Mouse (Mus musculus) left cerebral cortex, postnatal 25 days (tissue): Measurements from ENCODE around the gene Scel. TPM values are rescaled to one million over a fixed set of nuclear protein-coding genes. Genes with fewer than 3 reads are reported as not detected.

Experiments
- DNase-seq, 2 experiments: peaks; one replicate each; pipeline ENCODE4 v3.0.0; 2022; ENCODE audit warnings: low spot score in 2 of 2, mixed read lengths in 1 of 2
- intact Hi-C: fragments of 180-260 bp; cut with DNase I; formaldehyde crosslinking; loops from one replicate; pipeline ENCODE4 v1.15.1; 2025
- microRNA-seq, 2 experiments: library from miRNA; unstranded; fragments of <30 nt; microRNA quantifications; one replicate each; pipeline ENCODE4 v1.2.0; 2022
- total RNA-seq, 2 experiments: library from RNA; stranded (reverse); gene quantifications; 2 replicates each; pipeline ENCODE4 v1.2.3; 2021

Gene Scel
- total RNA-seq, 2 experiments from 2014 or later: 1.1 to 1.4 TPM

GRCm38 (mm10) chr14:103629639-103630364, 116.7 kb downstream of the Scel start:
- peak in 1 of 2 experiments; percentile 46 for DNase-seq
- intact Hi-C loops: loop anchor here (2.0 kb wide), 1 partner anchor 61 kb away; no protein-coding TSS in a partner anchor

GRCm38 (mm10) chr14:103630545-103630944, 117.4 kb downstream of the Scel start:
- DNase-seq: peak; percentile 38 to 50
- intact Hi-C loops: loop anchor here (2.0 kb wide), 1 partner anchor 60 kb away; no protein-coding TSS in a partner anchor

GRCm38 (mm10) chr14:103643933-103644332, 130.8 kb downstream of the Scel start:
- DNase-seq: no peak
- intact Hi-C loops: no loop called here

GRCm38 (mm10) chr14:103647981-103648380, 134.8 kb downstream of the Scel start:
- no peak for DNase-seq
- intact Hi-C loops: no loop called here

DNA sequence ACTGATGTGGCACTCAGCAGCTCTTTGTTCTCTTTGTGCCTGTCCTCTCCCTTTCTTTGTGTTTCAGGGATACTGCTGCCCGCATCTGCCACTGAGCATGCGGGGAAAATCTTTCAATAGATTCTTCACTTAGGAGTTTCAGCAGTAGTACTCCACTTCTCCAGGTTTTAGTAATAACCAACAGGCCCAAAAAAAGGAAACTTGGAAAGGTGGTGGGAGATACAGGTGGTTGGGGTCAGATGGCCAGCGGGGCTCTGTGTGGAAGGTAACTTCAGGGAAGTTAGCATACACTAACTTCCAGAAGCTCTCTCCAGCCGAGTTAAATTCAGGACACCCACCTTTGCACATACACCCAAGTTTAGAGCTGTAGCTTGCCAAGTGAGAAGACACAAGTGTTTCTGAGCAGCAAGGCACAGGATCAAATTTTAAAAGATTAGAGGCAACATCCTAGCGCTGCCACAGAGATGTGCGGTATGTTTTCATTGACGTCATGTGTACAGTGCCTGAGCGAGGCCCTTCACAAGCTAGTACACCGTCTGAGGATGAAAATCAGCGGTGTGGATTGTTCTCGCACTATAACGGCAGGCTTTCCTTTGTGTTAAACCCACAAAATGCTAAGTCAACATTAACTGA, 135.6 kb downstream of the Scel start:
- peak in 1 of 2 experiments; percentile 57 for DNase-seq
- intact Hi-C loops: no loop called here

DNA sequence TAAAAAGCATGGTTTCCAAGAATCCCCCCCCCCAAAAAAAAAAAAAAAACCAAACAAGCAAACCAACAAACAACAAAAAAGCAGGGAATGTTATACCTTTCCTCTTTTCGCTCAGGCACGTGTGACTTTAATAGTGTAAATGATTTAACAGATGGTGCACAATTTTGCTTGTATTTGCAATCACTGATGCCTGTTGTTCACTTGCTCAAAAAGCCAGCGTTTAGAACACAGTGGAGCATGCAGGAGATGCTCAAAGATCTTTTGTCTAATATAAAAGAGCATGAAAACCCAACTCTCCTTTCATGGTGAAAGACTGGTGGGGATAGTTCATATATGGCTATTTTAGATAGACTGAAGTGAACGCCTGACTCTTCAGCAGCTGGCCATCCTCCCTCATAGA, 136.2 kb downstream of the Scel start:
- no peak for DNase-seq
- intact Hi-C loops: no loop called here

GRCm38 (mm10) chr14:103649896-103650334, 136.8 kb downstream of the Scel start, which contains the start of gene Slain1:
Gene Slain1, plus strand, starts transcription at chr14:103650228.
- DNase-seq: peak; percentile 90 to 93
- intact Hi-C loops: loop anchor here (1.0 to 10.0 kb wide), 3 partner anchors 43 to 305 kb away; partner anchors contain the start of gene Mycbp2

DNA sequence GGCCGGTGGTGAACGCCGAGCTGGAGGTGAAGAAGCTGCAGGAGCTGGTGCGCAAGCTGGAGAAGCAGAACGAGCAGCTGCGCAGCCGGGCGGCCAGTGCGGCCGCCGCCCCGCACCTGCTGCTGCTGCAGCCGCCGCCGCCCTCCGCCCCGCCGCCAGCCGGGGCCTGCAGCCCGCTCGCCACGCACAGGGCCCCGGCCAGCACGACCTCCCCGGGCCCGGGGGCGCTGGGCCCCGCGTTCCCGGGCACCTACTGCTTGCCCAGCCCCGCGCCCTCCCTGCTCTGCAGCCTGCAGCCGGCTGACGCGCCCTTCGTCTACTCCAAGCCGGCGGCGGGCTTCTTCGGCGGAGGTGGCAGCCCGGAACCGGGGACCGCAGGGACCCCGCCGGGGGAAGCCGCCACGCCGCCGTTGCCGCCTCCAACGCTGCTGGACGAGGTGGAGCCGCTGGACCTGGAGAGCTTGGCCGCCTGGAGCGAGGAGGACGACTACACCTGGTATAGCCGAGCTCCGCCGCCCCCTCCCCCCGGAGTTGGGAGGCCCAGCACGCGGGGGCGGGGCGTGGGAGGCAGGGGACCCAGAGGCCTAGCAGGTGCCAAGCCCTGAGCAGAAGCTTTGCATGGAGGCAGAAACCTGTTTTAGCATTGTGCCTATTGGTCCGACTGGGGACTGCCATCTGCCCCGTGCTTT, 137.4 kb downstream of the Scel start:
- peak; percentile 61 to 68 for DNase-seq
- intact Hi-C loops: loop anchor here (1.0 to 10.0 kb wide), 3 partner anchors 43 to 306 kb away; partner anchors contain the start of gene Mycbp2

- DNase-seq: peak in 1 of 2 experiments; percentile 36
- intact Hi-C loops: loop anchor here (5.0 to 10.0 kb wide), 2 partner anchors 99 to 306 kb away; partner anchors contain the start of gene Mycbp2
Observed at GRCm38 (mm10) chr14:103651106-103651505, 138.0 kb downstream of the Scel start.

GRCm38 (mm10) chr14:103651562-103651961, 138.4 kb downstream of the Scel start:
- intact Hi-C loops: loop anchor here (5.0 to 10.0 kb wide), 2 partner anchors 99 to 307 kb away; partner anchors contain the start of gene Mycbp2

GRCm38 (mm10) chr14:103652524-103652923, 139.4 kb downstream of the Scel start:
- intact Hi-C loops: loop anchor here (5.0 to 10.0 kb wide), 2 partner anchors 100 to 308 kb away; partner anchors contain the start of gene Mycbp2
- DNase-seq: no peak

More at GRCm38 (mm10) chr14:103651562-103651961, 138.4 kb downstream of the Scel start:
- DNase-seq: no peak

GRCm38 (mm10) chr14:103653800-103654199, 140.7 kb downstream of the Scel start:
- intact Hi-C loops: loop anchor here (5.0 to 10.0 kb wide), 2 partner anchors 101 to 309 kb away; partner anchors contain the start of gene Mycbp2
- DNase-seq: no peak

- DNase-seq: peak in 1 of 2 experiments; percentile 49
- intact Hi-C loops: loop anchor here (10.0 kb wide), 1 partner anchor 311 kb away; the partner anchor contains the start of gene Mycbp2
Observed at GRCm38 (mm10) chr14:103655448-103655847, 142.3 kb downstream of the Scel start.

- no peak for DNase-seq
- intact Hi-C loops: loop anchor here (10.0 kb wide), 1 partner anchor 313 kb away; the partner anchor contains the start of gene Mycbp2
Observed at GRCm38 (mm10) chr14:103657876-103658275, 144.7 kb downstream of the Scel start.

Small RNAs within 50 kb of the gene (microRNA-seq; reads per million reads assigned to microRNA genes)
- gene Gm22877: 0 to 0.25 reads per million in 2 experiments

Other genes starting within 250 kb of the Scel start
- gene Mycbp2, start 166.5 kb upstream of the Scel start, total RNA-seq: 100 to 1,000 TPM; 154 to 162 TPM
- 10 to 100 TPM; 45.9 to 46.7 TPM for gene Slain1, start 136.9 kb downstream of the Scel start, total RNA-seq